Mouse (Mus musculus) small intestine, adult 2 months (tissue): ENCODE data around the gene Pzp.

Experiments used
- CTCF ChIP-seq: fragments of 200-500 bp; IDR thresholded peaks from 2 replicates; pipeline ENCODE4 v1.5.1; 2012; ENCODE audit warnings: low read depth, mild to moderate bottlenecking, control low read depth, inconsistent platforms, low read length, moderate library complexity, mixed read lengths; ENCODE audit not compliant: insufficient replicate concordance, insufficient read length; ENCODE audit errors: extremely low read depth
- POLR2A ChIP-seq: fragments of 200-500 bp; IDR thresholded peaks from 2 replicates; pipeline ENCODE4 v1.6.1; 2012; ENCODE audit warnings: low read depth, mild to moderate bottlenecking, control low read depth, inconsistent platforms, low read length, moderate library complexity

- TF ChIP-seq CTCF: no peak
- no peak for TF ChIP-seq POLR2A
Measured at GRCm38 (mm10) chr6:128447063-128447462, 79.5 kb downstream of the Pzp start.
